Mouse (Mus musculus) CD8-positive naive resting alpha-beta T cell, adult 2 months (primary cell): ENCODE measurements around the gene Aftph.

Experiments
- DNase-seq, 2 experiments: peaks; one replicate each; pipeline ENCODE4 v3.0.0; 2022; ENCODE audit warnings: low read depth in 2 of 2, low spot score in 2 of 2

Aftph gene

DNA sequence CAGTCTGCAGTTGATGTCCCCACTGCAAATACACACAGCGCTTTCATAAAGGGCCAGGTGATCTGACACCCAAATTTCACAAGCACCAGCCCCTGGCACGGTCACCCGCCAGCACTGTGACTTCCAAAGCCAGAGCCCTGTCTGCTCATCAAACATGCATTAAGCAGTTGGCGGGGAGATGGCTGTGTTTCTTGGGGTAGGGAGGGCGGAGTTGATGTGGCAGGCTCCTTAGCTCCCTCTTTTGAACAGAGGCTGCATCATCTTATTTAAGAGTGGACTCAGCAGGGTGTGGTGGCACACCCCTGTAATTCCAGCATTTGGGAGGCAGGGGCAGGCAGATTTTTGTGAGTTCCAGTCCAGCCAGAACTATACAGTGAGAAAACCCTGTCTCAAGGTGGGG, 91.9 kb downstream of the Aftph start:
- no peak for DNase-seq

DNA sequence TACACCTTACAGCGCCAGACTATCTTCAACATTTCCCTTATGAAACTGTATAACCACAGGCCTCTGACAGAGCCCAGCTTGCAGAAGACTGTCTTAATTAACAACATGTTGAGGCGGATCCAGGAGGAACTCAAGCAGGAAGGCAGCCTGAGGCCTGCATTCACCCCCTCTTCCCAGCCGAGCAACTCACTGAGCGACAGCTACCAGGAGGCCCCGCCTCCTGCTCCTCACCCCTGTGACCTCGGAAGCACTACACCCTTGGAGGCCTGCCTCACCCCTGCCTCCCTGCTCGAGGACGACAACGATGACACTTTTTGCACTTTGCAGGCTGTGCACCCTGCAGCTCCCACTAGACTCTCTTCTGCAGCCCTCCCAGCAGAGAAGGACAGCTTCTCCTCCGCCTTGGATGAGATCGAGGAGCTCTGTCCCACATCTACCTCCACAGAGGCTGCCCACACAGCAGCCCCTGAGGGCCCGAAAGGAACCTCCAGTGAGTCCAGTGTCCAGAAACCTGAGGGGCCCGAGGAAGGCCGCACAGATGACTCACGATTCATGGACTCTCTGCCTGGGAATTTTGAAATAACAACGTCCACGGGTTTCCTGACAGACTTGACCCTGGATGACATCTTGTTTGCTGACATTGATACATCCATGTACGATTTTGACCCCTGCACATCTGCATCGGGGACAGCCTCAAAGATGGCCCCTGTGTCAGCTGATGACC, 93.3 kb downstream of the Aftph start:
- no peak for DNase-seq

DNA sequence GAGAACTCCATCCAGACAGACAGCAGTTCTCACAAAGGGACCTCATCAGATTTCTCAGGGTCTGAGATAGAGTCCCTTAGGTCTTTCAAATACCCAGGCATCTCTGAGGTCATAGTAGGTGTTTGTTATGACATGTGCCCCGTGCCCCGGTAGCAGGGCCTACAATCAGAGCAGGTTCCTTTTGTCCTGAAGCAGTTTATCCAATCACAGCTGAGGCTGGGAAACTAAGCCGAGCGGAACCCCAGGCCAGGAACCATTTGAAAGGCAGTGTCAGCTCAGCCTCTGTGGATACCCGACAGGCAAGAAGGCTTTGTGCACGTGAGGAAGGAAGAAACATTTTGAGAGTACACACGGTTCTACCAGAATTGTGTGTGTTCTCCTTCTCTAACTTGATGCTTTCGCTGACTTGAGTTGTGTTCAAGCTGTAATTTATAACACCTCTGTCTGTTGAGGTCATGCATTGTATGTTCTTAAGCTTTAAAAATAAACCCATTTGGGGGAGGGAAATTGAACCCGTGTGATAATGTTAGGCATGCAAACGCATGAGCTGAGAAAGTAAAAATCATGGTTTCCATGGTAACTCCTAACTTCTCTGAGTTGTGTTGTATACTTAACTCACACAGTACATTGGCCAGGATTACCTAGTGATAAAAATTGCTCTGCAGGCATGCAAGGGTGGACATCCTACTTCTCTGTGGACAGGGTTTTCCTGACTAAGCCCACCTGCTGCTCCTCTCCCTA, 94.2 kb downstream of the Aftph start:
- no peak for DNase-seq

GRCm38 (mm10) chr11:20646142-20646541, 95.2 kb downstream of the Aftph start:
- no peak for DNase-seq

GRCm38 (mm10) chr11:20645521-20645920, 95.9 kb downstream of the Aftph start:
- no peak for DNase-seq

GRCm38 (mm10) chr11:20644872-20645271, 96.5 kb downstream of the Aftph start:
- no peak for DNase-seq

DNA sequence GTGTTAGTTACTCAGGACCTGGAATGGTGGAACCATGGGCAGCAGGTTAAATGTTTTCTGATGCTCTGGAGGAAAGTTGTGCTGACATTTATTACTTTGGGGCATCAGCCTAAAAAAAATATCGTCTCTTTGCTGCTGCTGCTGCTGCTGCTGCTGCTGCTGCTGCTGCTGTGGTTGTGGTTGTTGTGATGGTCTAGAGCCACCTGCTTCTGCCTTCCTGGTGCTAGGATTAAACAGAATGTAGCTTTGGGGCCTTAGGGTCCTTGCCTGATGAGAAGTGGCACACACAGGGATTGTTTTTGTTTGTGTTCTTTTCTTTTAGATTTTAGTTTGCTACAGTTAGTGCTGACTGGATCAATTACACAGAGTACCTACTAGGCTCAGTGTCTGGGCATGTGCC, 97.2 kb downstream of the Aftph start:
- DNase-seq: no peak

DNA sequence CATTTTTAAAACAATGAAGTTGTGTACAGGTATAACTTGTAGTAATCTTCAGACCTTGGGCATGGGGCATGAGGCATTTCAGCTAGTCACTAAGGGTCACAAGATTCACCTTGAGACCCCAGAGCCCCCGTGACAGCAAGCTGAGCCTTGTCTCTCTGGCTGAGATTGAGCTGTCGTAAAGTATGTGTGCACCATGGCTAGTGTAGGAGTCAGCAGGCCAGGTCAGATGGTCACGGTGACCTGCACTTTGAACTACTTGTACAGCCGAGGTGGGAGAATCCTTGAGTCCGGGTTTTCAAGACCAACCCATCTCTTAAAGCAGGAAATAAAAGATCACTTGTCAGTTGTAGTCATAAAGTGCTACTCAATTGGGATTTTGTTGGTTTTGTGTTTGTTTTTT, 98.2 kb downstream of the Aftph start:
- no peak for DNase-seq

- DNase-seq: no peak
Observed at GRCm38 (mm10) chr11:20642321-20642720, 99.1 kb downstream of the Aftph start.

GRCm38 (mm10) chr11:20639918-20640447, 101.4 kb downstream of the Aftph start:
- DNase-seq: no peak

- peak; percentile 83 to 88 for DNase-seq
Observed at GRCm38 (mm10) chr11:20638841-20639240, 102.5 kb downstream of the Aftph start.

DNA sequence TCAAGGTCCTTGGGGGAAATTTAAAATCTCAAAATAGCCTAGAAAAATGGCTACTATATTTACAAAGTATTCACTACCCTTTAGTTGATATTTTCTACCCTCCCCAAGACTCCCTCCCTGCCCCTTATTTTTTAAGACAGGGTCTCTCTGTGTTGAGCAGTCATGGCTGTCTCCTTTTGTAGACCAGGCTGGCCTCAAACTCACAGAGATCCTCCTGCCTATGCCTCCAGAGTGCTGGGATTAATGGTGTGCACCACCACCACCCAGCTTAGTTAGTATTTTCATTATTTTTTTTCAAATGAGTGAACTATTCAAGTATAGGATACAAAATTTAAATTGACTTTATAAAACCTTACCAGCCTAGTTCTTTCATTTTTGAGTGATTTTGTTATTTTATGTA, 104.3 kb downstream of the Aftph start:
- DNase-seq: no peak

DNA sequence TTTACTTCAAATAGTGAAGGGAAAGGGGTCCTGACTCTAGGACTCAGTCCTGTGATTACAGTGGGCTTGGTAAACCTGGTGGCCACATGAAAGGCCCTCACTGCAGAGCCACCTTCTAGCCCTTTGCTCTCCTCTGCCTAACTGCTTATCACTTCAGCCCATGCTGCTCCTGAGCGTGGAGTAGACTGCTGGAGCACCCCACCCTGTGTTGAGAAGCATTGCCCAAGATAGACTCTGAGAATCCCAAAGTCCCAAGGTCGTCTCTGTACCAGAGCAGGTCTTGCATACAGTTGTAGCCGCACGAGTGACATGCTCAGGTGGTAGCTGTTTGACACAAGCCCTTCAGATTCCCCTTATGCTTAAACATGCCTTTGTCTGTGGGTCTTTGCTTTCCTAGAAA, 105.3 kb downstream of the Aftph start:
- DNase-seq: no peak

DNA sequence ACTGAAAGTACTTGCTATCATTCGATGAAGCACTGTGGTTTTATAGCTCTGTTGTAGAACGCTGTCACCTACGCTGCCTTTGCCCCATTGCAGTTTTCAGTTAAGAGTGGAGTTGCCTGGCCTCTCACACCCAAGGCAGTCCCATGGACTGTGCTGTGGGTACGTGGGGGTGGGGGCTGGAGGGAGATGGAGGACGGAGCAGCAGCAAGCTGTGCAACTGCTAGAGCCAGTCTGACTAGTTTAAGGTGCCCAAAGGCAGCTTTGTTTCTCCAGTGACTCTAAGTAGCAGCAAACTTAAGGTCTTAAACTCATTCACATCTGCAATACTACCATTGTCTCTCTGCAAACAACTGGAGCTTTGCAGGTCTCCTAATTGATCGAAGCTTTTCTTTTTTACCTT, 105.7 kb downstream of the Aftph start:
- DNase-seq: no peak
